In genomic region chr7:37505548-37505947, GRCm38 (mm10) we compare ENCODE assay signal across 21 mouse cellular contexts.
DNase-seq lines count a peak whose midpoint lies in the region; ATAC-seq and TF ChIP-seq lines count a peak whose summit lies in the region.
"Had no signal": no experiment of that assay in that cellular context is flagged by ENCODE, and none has a peak within 500 bp of the region (broad histone marks: within the 10 kb centered on the region; RNA-seq: fewer than 3 reads in every experiment).

No protein-coding gene starts in this region.

- no peak overlapping the region for H3K4me3 ChIP-seq in lung, embryonic 14.5 days (ENCODE audit: low read depth, low read length)
- no peak overlapping the region for H3K4me3 ChIP-seq in forebrain, embryonic 14.5 days (ENCODE audit: low read depth, low read length)
- H3K4me3 ChIP-seq in midbrain, embryonic 16.5 days (ENCODE audit: low read depth, low read length), result no peak overlapping the region
- H3K4me3 ChIP-seq in liver, embryonic 12.5 days, result no peak overlapping the region
- H3K4me3 ChIP-seq: heart, embryonic 13.5 days; left cerebral cortex, adult 2 months; megakaryocyte, embryonic 14.5 days; myocyte; stomach, embryonic 15.5 days had no signal

- no peak for TF ChIP-seq CTCF in lung, embryonic 14.5 days (IDR thresholded peaks at IDR 0.05; ENCODE audit: low read depth)
- no peak for TF ChIP-seq CTCF in brain, embryonic 14.5 days (IDR thresholded peaks at IDR 0.05; ENCODE audit: borderline replicate concordance, extremely low read depth, insufficient read depth, insufficient read length)

- 47% methylated on average over 7 of the region's 7 CpGs for WGBS in lung, embryonic 14.5 days
- 57% methylated on average over 7 of the region's 7 CpGs for WGBS in forebrain, embryonic 14.5 days
- WGBS in midbrain, embryonic 16.5 days, result 40% methylated on average over 7 of the region's 7 CpGs
- 58% methylated on average over 7 of the region's 7 CpGs for WGBS in liver, embryonic 12.5 days (ENCODE audit: insufficient replicate concordance)

- H3K27me3 ChIP-seq in lung, embryonic 14.5 days (ENCODE audit: insufficient read depth, low read length), result no peaks in the 10 kb centered on the region
- no peaks in the 10 kb centered on the region for H3K27me3 ChIP-seq in forebrain, embryonic 14.5 days (replicated peaks; ENCODE audit: control insufficient read depth, insufficient read depth, low read length)
- H3K27me3 ChIP-seq in midbrain, embryonic 16.5 days (ENCODE audit: control insufficient read depth, insufficient read depth, low read depth, low read length), result no peaks in the 10 kb centered on the region
- no peaks in the 10 kb centered on the region for H3K27me3 ChIP-seq in liver, embryonic 12.5 days (replicated peaks)
- H3K27me3 ChIP-seq: megakaryocyte, embryonic 14.5 days; stomach, embryonic 15.5 days had no signal

- ATAC-seq in lung, embryonic 14.5 days (ENCODE audit: insufficient read depth), result peak; percentile 24; the same call in 1 of the 2 replicates
- ATAC-seq in forebrain, embryonic 14.5 days, result 0 out of 2 replicates have a peak, but pooled peaks have one; percentile 29
- ATAC-seq in midbrain, embryonic 16.5 days, result peak; percentile 68
- ATAC-seq in liver, embryonic 12.5 days, result no peak

- H3K4me2 ChIP-seq in lung, embryonic 14.5 days, result no peak overlapping the region
- 0 out of 2 replicates have a peak overlapping the region, but pooled peaks have one; percentile 7 for H3K4me2 ChIP-seq in forebrain, embryonic 14.5 days (ENCODE audit: low read length)
- H3K4me2 ChIP-seq in midbrain, embryonic 16.5 days (ENCODE audit: low read length), result peak overlapping the region; percentile 27; the same call in 1 of the 2 replicates
- H3K4me2 ChIP-seq in liver, embryonic 12.5 days, result no peak overlapping the region
- H3K4me2 ChIP-seq: heart, embryonic 13.5 days; stomach, embryonic 15.5 days had no signal

- no peaks in the 10 kb centered on the region for H3K9me3 ChIP-seq in lung, embryonic 14.5 days (ENCODE audit: low read depth, low read length)
- H3K9me3 ChIP-seq in forebrain, embryonic 14.5 days (replicated peaks; ENCODE audit: control insufficient read depth, low read length), result no peaks in the 10 kb centered on the region
- H3K9me3 ChIP-seq in midbrain, embryonic 16.5 days (replicated peaks; ENCODE audit: control insufficient read depth, low read length, poor library complexity, severe bottlenecking), result no peaks in the 10 kb centered on the region
- H3K9me3 ChIP-seq in liver, embryonic 12.5 days (replicated peaks), result no peaks in the 10 kb centered on the region
- H3K9me3 ChIP-seq: heart, embryonic 13.5 days; stomach, embryonic 15.5 days had no signal

- H3K27ac ChIP-seq in lung, embryonic 14.5 days (ENCODE audit: low read depth), result no peak overlapping the region
- peak overlapping the region; percentile 60; the same call in 1 of the 2 replicates for H3K27ac ChIP-seq in forebrain, embryonic 14.5 days (ENCODE audit: low read depth, low read length)
- peak overlapping the region; percentile 67; the same call in 1 of the 2 replicates for H3K27ac ChIP-seq in midbrain, embryonic 16.5 days (ENCODE audit: low read length)
- H3K27ac ChIP-seq in liver, embryonic 12.5 days, result no peak overlapping the region
- H3K27ac ChIP-seq: heart, embryonic 13.5 days; left cerebral cortex, adult 2 months; stomach, embryonic 15.5 days had no signal

- H3K9ac ChIP-seq in lung, embryonic 14.5 days, result no peak overlapping the region
- H3K9ac ChIP-seq in forebrain, embryonic 14.5 days (ENCODE audit: low read length), result 0 out of 2 replicates have a peak overlapping the region, but pooled peaks have one; percentile 17
- H3K9ac ChIP-seq in midbrain, embryonic 16.5 days (ENCODE audit: low read depth, low read length), result no peak overlapping the region
- H3K9ac ChIP-seq in liver, embryonic 12.5 days, result no peak overlapping the region
- H3K9ac ChIP-seq: heart, embryonic 13.5 days; stomach, embryonic 15.5 days had no signal

- no peak for TF ChIP-seq POLR2A in brain, embryonic 14.5 days (IDR thresholded peaks at IDR 0.05; ENCODE audit: borderline replicate concordance, extremely low read depth, insufficient read depth, insufficient read length, poor library complexity, severe bottlenecking)

- peak; percentile 59 for DNase-seq in lung, embryonic 14.5 days
- DNase-seq in lung, postnatal 25 days (ENCODE audit: low spot score), result no peak
- DNase-seq in brain, embryonic 14.5 days (ENCODE audit: low read depth), result peak; percentile 72
- DNase-seq in forebrain, embryonic 14.5 days (ENCODE audit: low spot score), result peak; percentile 64
- DNase-seq in heart, adult 9 months (ENCODE audit: low spot score in 2 of 2), result no peak
- DNase-seq: adrenal gland, adult 2 months; cerebellum, adult 9-11 months; gastrocnemius, postnatal 10 days; kidney, adult 8-10 months; kidney, postnatal 25 days; layer of hippocampus, adult 9-11 months; liver; lung, adult 18-20 months; thymus, adult 18-20 months had no signal

- H3K4me1 ChIP-seq in lung, embryonic 14.5 days (ENCODE audit: insufficient read depth), result no peaks in the 10 kb centered on the region
- peaks cover 19% of the 10 kb centered on the region for H3K4me1 ChIP-seq in forebrain, embryonic 14.5 days (ENCODE audit: control insufficient read depth, insufficient read depth, low read length)
- peaks cover 18% of the 10 kb centered on the region for H3K4me1 ChIP-seq in midbrain, embryonic 16.5 days (ENCODE audit: control insufficient read depth, insufficient read depth, low read length)
- no peaks in the 10 kb centered on the region for H3K4me1 ChIP-seq in liver, embryonic 12.5 days
- H3K4me1 ChIP-seq: heart, embryonic 13.5 days; megakaryocyte, embryonic 14.5 days; stomach, embryonic 15.5 days had no signal

- H3K36me3 ChIP-seq in lung, embryonic 14.5 days (ENCODE audit: insufficient read depth), result no peaks in the 10 kb centered on the region
- no peaks in the 10 kb centered on the region for H3K36me3 ChIP-seq in forebrain, embryonic 14.5 days (ENCODE audit: control insufficient read depth, insufficient read depth, low read length)
- H3K36me3 ChIP-seq in midbrain, embryonic 16.5 days (ENCODE audit: control insufficient read depth, insufficient read depth, low read length), result no peaks in the 10 kb centered on the region
- H3K36me3 ChIP-seq in liver, embryonic 12.5 days, result no peaks in the 10 kb centered on the region
- H3K36me3 ChIP-seq: heart, embryonic 13.5 days; stomach, embryonic 15.5 days had no signal

Comparison
In these comparisons a context has a peak if more than half of its experiments do, and no peak if none do; other contexts are left out.
1. DNase-seq: peak in lung, embryonic 14.5 days (single experiment), brain, embryonic 14.5 days (single experiment) and forebrain, embryonic 14.5 days (single experiment); none in lung, postnatal 25 days (single experiment) and heart, adult 9 months (0 of 2).
2. H3K27ac ChIP-seq: peak in forebrain, embryonic 14.5 days (single experiment) and midbrain, embryonic 16.5 days (single experiment); none in lung, embryonic 14.5 days (single experiment) and liver, embryonic 12.5 days (single experiment).
3. H3K4me2 ChIP-seq: peak in forebrain, embryonic 14.5 days (single experiment) and midbrain, embryonic 16.5 days (single experiment); none in lung, embryonic 14.5 days (single experiment) and liver, embryonic 12.5 days (single experiment).